Mouse (Mus musculus): Measurements from ENCODE around the gene 5730522E02Rik. TPM values are rescaled to one million over a fixed set of nuclear protein-coding genes. Genes with fewer than 3 reads are reported as not detected.

Gene 5730522E02Rik
- polyA plus RNA-seq, 1 experiment from 2014 or later: 7.9 TPM

DNA sequence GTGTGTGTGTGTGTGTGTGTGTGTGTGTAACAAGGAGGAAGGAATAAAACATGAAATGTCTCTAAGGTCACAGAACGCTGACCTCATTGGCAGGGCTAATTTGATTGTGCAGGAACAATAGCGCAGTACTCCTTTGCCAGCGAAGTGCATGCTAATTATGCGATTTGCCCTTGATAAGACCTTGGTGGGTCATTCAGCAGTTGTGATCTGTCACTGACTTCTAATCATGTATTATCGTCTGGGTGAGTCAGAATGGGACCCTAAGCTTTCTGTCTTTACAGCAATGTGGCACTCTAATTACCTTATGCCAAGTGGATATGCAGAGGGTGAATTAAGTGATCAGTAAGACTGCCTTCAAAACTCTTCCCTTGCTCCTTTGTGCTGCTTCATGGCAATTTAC is 514.4 kb downstream of the 5730522E02Rik start:
- Histone ChIP-seq H3K9me3 (ENCODE audit: control insufficient read depth, low read length) (no peaks in the 10 kb centered on the region), H3K9ac (ENCODE audit: low read length) (no peak overlapping the region), H3K4me3 (ENCODE audit: low read depth, low read length) (no peak overlapping the region), H3K27ac (replicated peaks; ENCODE audit: low read depth, low read length) (no peak overlapping the region), H3K4me2 (ENCODE audit: low read depth, severe bottlenecking) (no peak overlapping the region), H3K36me3 (ENCODE audit: control insufficient read depth, insufficient read depth, low read length) (no peaks in the 10 kb centered on the region), H3K27me3 (ENCODE audit: control insufficient read depth, insufficient read depth, low read length) (no peaks in the 10 kb centered on the region), H3K4me1 (ENCODE audit: control insufficient read depth, insufficient read depth, low read length) (no peaks in the 10 kb centered on the region)
- DNase-seq (ENCODE audit: low spot score) (no peak), ATAC-seq (ENCODE audit: insufficient number of reproducible peaks, low FRiP score, low TSS enrichment, low read depth) (no peak)
- 77% methylated on average over 5 of the region's 5 CpGs for WGBS

DNA sequence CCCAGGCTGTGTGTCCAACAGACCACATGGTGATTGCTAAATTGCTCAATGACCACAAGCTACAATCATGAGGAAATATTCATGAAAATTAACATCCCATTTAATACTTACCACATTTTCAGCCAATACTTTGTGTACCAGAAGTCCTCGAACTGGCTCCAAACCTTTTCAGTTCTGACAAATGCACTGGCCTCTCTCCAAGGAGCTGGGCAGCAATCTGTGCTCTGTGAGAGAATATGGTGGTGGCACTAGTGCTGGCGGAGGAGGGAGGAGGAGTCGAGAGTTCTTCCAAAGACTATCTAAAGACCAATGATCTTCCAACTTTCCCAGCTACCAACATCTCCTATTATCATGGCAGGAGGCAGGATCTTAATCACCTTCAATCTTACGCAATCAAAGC is 525.8 kb downstream of the 5730522E02Rik start:
- Histone ChIP-seq H3K4me3 (ENCODE audit: low read depth, low read length) (no peak overlapping the region), H3K27me3 (ENCODE audit: control insufficient read depth, insufficient read depth, low read length) (no peaks in the 10 kb centered on the region), H3K27ac (replicated peaks; ENCODE audit: low read depth, low read length) (no peak overlapping the region), H3K4me1 (ENCODE audit: control insufficient read depth, insufficient read depth, low read length) (0 out of 2 replicates have a peak, but pooled peaks cover 2% of the 10 kb centered on the region), H3K9ac (ENCODE audit: low read length) (no peak overlapping the region), H3K4me2 (ENCODE audit: low read depth, severe bottlenecking) (no peak overlapping the region), H3K36me3 (ENCODE audit: control insufficient read depth, insufficient read depth, low read length) (no peaks in the 10 kb centered on the region), H3K9me3 (ENCODE audit: control insufficient read depth, low read length) (no peaks in the 10 kb centered on the region)
- DNase-seq (ENCODE audit: low spot score) (no peak), ATAC-seq (ENCODE audit: insufficient number of reproducible peaks, low FRiP score, low TSS enrichment, low read depth) (no peak)
- 88% methylated on average over 4 of the region's 4 CpGs for WGBS

GRCm38 (mm10) chr11:25679856-25680255 is 530.7 kb downstream of the 5730522E02Rik start:
- ATAC-seq (ENCODE audit: insufficient number of reproducible peaks, low FRiP score, low TSS enrichment, low read depth) (no peak), DNase-seq (ENCODE audit: low spot score) (no peak)
- WGBS: 89% methylated on average over 1 of the region's 1 CpGs
- H3K9me3 ChIP-seq (ENCODE audit: control insufficient read depth, low read length): no peaks in the 10 kb centered on the region
- no peaks in the 10 kb centered on the region for H3K36me3 ChIP-seq (ENCODE audit: control insufficient read depth, insufficient read depth, low read length)
- H3K4me1 ChIP-seq (ENCODE audit: control insufficient read depth, insufficient read depth, low read length): 0 out of 2 replicates have a peak, but pooled peaks cover 3% of the 10 kb centered on the region
- H3K9ac ChIP-seq (ENCODE audit: low read length): no peak overlapping the region
- no peaks in the 10 kb centered on the region for H3K27me3 ChIP-seq (ENCODE audit: control insufficient read depth, insufficient read depth, low read length)
- no peak overlapping the region for H3K27ac ChIP-seq (replicated peaks; ENCODE audit: low read depth, low read length)
- H3K4me2 ChIP-seq (ENCODE audit: low read depth, severe bottlenecking): no peak overlapping the region
- no peak overlapping the region for H3K4me3 ChIP-seq (ENCODE audit: low read depth, low read length)

DNA sequence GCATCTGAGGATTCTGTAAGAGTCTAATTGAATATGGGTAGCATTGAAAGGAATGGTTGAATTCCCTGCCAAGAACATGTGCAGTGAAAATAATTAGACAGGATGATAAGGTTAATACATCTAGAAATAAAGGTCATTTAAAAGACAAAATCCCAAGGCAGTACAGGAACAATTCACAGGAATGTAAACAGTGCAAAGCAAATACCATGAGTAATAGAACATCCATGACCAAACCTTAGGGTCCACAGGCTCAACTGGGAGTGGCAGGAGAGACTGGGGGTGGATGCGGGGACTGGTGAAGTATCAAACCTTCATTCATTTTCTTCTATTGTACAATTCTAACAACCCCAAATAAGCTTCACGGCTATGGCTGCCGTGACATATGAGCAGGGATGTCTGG is 536.4 kb downstream of the 5730522E02Rik start:
- Histone ChIP-seq H3K9me3 (ENCODE audit: control insufficient read depth, low read length) (no peaks in the 10 kb centered on the region), H3K4me2 (ENCODE audit: low read depth, severe bottlenecking) (no peak overlapping the region), H3K4me1 (ENCODE audit: control insufficient read depth, insufficient read depth, low read length) (no peaks in the 10 kb centered on the region), H3K27me3 (ENCODE audit: control insufficient read depth, insufficient read depth, low read length) (no peaks in the 10 kb centered on the region), H3K27ac (replicated peaks; ENCODE audit: low read depth, low read length) (no peak overlapping the region), H3K36me3 (ENCODE audit: control insufficient read depth, insufficient read depth, low read length) (no peaks in the 10 kb centered on the region), H3K9ac (ENCODE audit: low read length) (no peak overlapping the region), H3K4me3 (ENCODE audit: low read depth, low read length) (no peak overlapping the region)
- ATAC-seq (ENCODE audit: insufficient number of reproducible peaks, low FRiP score, low TSS enrichment, low read depth) (no peak), DNase-seq (ENCODE audit: low spot score) (no peak)
- WGBS: 97% methylated on average over 3 of the region's 3 CpGs

DNA sequence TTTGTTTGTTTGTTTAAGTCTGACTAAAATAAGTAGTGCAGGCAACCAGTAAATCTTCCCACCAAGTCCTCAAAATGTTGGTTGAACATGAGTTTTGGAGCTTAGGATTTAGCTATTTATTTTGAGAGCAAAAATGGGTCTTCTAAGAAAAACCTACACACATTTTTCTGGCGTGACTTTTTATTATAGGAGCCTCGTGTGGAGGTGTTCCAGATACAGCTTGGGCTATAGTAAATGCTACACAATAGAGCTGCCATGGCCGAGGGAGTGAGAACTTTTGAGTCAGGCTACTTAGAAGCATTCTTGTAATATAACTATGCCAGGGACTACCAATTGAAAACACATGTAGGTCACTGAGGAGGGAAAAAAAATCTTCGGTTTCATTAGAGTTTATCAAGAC is 540.5 kb downstream of the 5730522E02Rik start:
- no peak overlapping the region for H3K9ac ChIP-seq (ENCODE audit: low read length)
- ATAC-seq (ENCODE audit: insufficient number of reproducible peaks, low FRiP score, low TSS enrichment, low read depth): no peak
- no peak overlapping the region for H3K4me2 ChIP-seq (ENCODE audit: low read depth, severe bottlenecking)
- 21% methylated on average over 4 of the region's 4 CpGs for WGBS
- H3K27ac ChIP-seq (replicated peaks; ENCODE audit: low read depth, low read length): no peak overlapping the region
- H3K27me3 ChIP-seq (ENCODE audit: control insufficient read depth, insufficient read depth, low read length): no peaks in the 10 kb centered on the region
- no peak overlapping the region for H3K4me3 ChIP-seq (ENCODE audit: low read depth, low read length)
- H3K4me1 ChIP-seq (ENCODE audit: control insufficient read depth, insufficient read depth, low read length): no peaks in the 10 kb centered on the region
- no peaks in the 10 kb centered on the region for H3K36me3 ChIP-seq (ENCODE audit: control insufficient read depth, insufficient read depth, low read length)
- no peaks in the 10 kb centered on the region for H3K9me3 ChIP-seq (ENCODE audit: control insufficient read depth, low read length)
- peak; percentile 29 for DNase-seq (ENCODE audit: low spot score)

- H3K9me3 ChIP-seq (ENCODE audit: control insufficient read depth, low read length): no peaks in the 10 kb centered on the region
- H3K9ac ChIP-seq (ENCODE audit: low read length): no peak overlapping the region
- H3K4me1 ChIP-seq (ENCODE audit: control insufficient read depth, insufficient read depth, low read length): no peaks in the 10 kb centered on the region
- no peak overlapping the region for H3K4me3 ChIP-seq (ENCODE audit: low read depth, low read length)
- H3K27ac ChIP-seq (replicated peaks; ENCODE audit: low read depth, low read length): no peak overlapping the region
- no peaks in the 10 kb centered on the region for H3K27me3 ChIP-seq (ENCODE audit: control insufficient read depth, insufficient read depth, low read length)
- H3K36me3 ChIP-seq (ENCODE audit: control insufficient read depth, insufficient read depth, low read length): no peaks in the 10 kb centered on the region
- DNase-seq (ENCODE audit: low spot score) (no peak), ATAC-seq (ENCODE audit: insufficient number of reproducible peaks, low FRiP score, low TSS enrichment, low read depth) (no peak)
- 63% methylated on average over 3 of the region's 3 CpGs for WGBS
- H3K4me2 ChIP-seq (ENCODE audit: low read depth, severe bottlenecking): no peak overlapping the region
Observed at GRCm38 (mm10) chr11:25664562-25665104, 545.9 kb downstream of the 5730522E02Rik start.

DNA sequence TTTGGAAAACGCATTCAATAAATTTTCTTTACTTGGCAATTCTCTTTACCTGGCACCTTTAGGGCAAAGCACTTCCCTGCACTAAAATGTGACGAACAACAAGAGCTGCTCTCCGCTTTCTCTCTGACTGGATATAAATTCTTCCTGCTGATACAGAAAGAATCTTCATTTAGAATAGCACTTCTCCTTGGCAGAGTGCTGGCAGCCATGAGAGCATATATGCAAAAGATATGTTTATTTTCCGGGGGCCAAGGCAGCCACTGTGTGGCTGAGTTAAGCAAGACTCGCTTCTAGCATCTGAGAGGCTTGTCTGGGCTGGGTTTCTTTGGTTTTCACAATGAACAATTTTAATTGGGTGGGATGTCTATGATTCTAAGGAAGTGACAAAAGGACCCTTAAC is 564.3 kb downstream of the 5730522E02Rik start:
- Histone ChIP-seq H3K9me3 (ENCODE audit: control insufficient read depth, low read length) (no peaks in the 10 kb centered on the region), H3K4me3 (ENCODE audit: low read depth, low read length) (no peak overlapping the region), H3K27ac (replicated peaks; ENCODE audit: low read depth, low read length) (no peak overlapping the region), H3K4me1 (ENCODE audit: control insufficient read depth, insufficient read depth, low read length) (no peaks in the 10 kb centered on the region), H3K36me3 (ENCODE audit: control insufficient read depth, insufficient read depth, low read length) (no peaks in the 10 kb centered on the region), H3K9ac (ENCODE audit: low read length) (no peak overlapping the region), H3K27me3 (ENCODE audit: control insufficient read depth, insufficient read depth, low read length) (no peaks in the 10 kb centered on the region), H3K4me2 (ENCODE audit: low read depth, severe bottlenecking) (no peak overlapping the region)
- WGBS: 79% methylated on average over 5 of the region's 5 CpGs
- DNase-seq (ENCODE audit: low spot score) (no peak), ATAC-seq (ENCODE audit: insufficient number of reproducible peaks, low FRiP score, low TSS enrichment, low read depth) (no peak)

- DNase-seq (ENCODE audit: low spot score) (peak; percentile 26), ATAC-seq (ENCODE audit: insufficient number of reproducible peaks, low FRiP score, low TSS enrichment, low read depth) (no peak)
- Histone ChIP-seq H3K4me2 (ENCODE audit: low read depth, severe bottlenecking) (peak overlapping the region; percentile 24; the same call in 1 of the 2 replicates), H3K27me3 (ENCODE audit: control insufficient read depth, insufficient read depth, low read length) (no peaks in the 10 kb centered on the region), H3K4me3 (ENCODE audit: low read depth, low read length) (no peak overlapping the region), H3K4me1 (ENCODE audit: control insufficient read depth, insufficient read depth, low read length) (no peaks in the 10 kb centered on the region), H3K9me3 (ENCODE audit: control insufficient read depth, low read length) (no peaks in the 10 kb centered on the region), H3K9ac (ENCODE audit: low read length) (no peak overlapping the region), H3K27ac (replicated peaks; ENCODE audit: low read depth, low read length) (no peak overlapping the region), H3K36me3 (ENCODE audit: control insufficient read depth, insufficient read depth, low read length) (no peaks in the 10 kb centered on the region)
- 32% methylated on average over 22 of the region's 22 CpGs for WGBS
Observed at GRCm38 (mm10) chr11:25644767-25645622, 565.6 kb downstream of the 5730522E02Rik start.

Measured in limb, embryonic 11.5 days (tissue).